Mouse (Mus musculus) kidney, postnatal 14 days (tissue): Measurements from ENCODE around the gene Atp9a.
A peak's percentile ranks its signal among the peaks of the same experiment; 100 is the strongest.

ENCODE experiments used
- DNase-seq: peaks from one replicate; pipeline ENCODE4 v3.0.0; 2022; ENCODE audit warnings: mixed read lengths

The Atp9a gene

DNA sequence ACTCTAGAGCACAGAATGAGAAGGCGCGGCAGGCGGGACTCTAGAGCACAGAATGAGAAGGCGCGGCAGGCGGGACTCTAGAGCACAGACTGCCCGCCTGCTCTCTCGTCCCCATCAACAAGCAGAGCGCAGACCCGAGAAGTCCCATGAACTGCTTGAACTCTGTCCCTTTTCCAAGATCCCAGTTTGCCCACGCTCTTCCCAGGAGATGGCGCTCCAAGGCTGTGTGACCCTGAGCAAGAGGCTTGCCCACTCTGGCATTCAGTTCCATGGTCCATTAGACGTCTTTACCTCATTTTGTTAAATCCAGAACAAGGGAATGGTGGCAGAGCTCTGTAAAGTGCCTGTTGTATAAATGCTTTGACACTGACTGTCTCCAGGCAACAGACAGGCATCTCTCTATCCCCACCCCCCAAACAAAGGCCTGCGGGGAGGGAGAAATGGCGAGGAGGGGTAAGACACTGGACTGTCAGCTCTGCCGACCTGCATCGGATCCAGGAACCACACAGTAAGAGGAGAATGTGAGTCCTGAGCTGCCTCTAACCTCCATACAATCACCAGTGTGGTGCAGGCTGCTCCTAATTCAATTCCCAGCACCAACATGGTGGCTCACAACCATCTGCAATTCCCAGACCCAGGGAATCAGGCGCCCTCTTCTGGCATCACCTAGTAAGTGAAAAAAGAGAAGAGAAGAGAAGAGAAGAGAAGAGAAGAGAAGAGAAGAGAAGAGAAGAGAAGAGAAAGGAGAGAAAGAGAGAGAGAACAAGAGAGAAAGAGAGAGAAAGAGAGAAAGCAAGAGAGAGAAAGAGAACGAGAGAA is 62.6 kb downstream of the Atp9a start:
- DNase-seq: no peak

DNA sequence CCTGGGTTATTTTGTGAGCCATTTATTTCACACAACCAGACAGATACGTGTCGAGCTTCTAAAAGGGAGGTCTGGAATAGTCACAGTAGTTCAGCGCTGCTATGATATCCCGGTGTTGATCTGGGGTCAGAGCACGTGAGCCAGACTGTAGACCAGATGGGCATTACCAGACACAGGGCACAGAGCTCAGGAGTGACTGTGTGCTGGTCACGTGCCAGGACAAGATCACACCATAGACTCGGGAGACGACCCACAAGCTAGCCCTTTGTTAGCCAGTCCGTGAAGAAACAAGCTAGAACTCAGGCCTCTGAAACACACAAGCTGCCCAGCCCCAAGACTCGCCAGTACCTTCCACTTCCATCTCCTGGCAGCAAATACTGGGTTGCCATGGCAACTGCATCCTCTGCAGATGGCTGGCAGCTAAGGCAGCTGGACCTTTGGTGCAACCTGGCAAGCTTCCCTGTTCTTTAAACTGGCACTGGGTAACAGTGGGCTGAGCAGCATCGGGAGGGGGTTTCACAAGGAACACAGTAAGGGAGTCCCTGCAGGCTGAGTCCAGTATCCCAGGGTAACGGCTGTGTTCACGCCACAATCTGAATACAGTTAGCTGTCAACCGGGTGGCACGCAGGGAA is 63.4 kb downstream of the Atp9a start:
- DNase-seq: no peak

DNA sequence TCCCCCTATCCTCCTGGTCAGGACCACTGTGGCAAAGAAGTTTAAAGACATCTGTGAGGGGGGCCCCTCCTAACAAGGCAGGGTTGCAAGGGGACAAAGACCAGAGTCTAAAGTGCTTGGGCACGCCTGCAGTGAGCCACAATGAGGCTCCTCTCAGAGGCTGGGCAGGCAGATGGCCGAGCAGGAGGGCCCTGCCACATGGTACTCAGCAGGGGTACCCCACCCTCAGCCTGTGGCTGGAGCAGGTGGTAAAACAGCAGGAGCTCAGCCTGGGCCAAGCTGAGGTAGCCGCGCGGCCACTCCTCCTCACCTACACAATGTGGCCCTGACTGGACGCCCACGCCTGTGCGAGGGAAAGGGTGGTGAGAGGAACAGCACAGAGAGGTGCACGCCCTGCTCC is 64.6 kb downstream of the Atp9a start:
- DNase-seq: no peak

GRCm38 (mm10) chr2:168671724-168672123 is 70.5 kb downstream of the Atp9a start:
- DNase-seq: no peak

DNA sequence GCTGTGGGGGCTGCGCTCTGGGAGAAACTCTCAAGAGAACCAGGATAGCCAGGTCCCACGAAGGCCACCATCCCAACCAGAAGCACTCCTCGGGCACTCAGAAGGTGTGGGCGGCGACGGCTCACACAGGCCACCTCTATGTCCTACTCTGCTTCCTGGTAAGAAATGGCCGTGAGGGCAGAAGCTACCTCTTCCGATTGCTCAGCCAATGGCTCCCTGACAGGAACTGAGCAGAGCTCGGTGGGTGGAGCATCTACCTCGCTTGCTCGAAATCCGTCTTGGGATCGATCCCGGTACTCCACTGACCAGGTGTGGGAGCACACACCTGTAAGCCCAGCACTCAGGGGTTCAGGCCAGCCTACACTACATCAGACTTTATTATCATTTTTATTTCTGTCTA is 72.0 kb downstream of the Atp9a start:
- no peak for DNase-seq

- DNase-seq: no peak
Measured at GRCm38 (mm10) chr2:168669762-168670161, 72.4 kb downstream of the Atp9a start.

DNA sequence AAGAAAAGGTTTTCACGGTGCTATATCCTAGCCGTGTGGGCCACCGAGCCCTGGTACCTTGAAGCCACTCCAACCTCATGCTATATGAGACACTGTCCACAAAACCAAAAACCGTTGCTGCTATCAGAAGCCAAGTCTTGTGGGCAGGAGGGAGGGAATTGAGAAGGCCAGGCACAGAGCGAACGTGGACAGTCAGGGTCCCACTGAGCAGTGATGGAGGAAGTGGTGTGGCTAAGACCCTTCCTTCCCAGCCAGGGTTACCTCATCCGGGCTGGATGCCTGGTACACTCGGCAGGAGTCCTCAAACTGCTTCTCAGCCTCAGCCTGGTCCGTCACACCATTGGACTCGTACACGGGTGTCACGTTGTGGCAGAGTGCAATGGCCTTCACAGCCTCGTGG is 74.5 kb downstream of the Atp9a start:
- no peak for DNase-seq

- DNase-seq: no peak
Measured at GRCm38 (mm10) chr2:168665680-168666079, 76.5 kb downstream of the Atp9a start.

DNA sequence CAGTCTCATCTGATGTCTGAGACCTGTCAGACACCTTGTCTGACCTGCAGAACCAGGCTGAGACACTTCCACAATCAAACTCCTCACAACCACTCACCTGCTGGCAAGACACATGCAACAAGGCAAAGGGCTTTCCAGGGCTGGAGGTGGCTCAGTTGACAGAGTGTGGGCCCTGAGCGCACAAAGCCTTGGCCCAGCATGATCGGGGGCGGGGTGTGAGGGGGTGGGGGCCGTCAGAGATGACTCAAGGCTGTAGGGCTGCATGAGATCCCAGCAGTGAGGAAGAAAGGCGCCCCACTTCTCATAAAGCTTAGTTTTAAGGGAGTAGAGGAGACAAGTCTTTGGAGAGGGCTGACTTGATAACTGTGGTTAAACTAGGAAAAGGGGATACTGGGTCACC is 78.5 kb downstream of the Atp9a start:
- no peak for DNase-seq

GRCm38 (mm10) chr2:168663216-168663615 is 79.0 kb downstream of the Atp9a start:
- DNase-seq: peak; percentile 34

DNA sequence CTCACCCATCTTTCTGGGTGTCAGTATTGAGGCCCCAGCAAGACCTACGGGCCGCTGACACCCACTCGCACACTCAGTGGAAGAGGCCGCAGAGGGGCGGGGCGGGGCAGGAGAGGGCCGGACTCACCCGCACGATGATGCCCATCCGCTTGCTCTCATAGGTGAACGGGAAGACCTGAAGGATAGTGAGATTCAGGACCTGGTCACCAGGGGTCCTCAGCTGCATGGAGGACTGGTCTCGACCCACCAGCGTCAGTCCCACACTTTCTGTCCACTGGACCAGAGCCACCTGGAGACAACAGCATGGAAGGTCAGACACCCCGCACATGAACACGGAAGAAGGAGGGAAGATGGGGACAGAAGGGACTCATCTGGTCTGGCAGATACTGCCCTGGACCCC is 80.4 kb downstream of the Atp9a start:
- DNase-seq: no peak

GRCm38 (mm10) chr2:168660344-168660743 is 81.9 kb downstream of the Atp9a start:
- no peak for DNase-seq

DNA sequence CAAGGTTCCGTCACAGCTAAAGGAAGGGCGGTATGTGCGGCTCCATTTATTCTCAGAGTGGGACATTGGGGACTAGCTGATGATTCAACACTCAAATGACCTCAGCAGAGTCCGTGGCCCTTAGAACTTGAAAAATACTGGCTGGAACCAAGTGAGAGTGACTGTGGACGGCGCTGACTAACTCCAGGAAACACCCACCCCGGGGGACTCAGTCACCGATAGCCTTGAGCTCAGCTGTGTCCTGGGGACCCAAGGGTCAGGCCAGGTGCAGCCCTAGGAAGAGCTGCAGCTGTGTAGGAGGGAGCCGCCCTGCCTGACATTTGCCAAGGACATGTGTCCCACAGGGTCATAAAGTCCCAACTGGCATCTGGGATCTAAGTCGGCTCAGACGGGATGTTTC is 83.7 kb downstream of the Atp9a start:
- DNase-seq: no peak

- DNase-seq: no peak
Measured at GRCm38 (mm10) chr2:168656569-168657308, 85.5 kb downstream of the Atp9a start.

DNA sequence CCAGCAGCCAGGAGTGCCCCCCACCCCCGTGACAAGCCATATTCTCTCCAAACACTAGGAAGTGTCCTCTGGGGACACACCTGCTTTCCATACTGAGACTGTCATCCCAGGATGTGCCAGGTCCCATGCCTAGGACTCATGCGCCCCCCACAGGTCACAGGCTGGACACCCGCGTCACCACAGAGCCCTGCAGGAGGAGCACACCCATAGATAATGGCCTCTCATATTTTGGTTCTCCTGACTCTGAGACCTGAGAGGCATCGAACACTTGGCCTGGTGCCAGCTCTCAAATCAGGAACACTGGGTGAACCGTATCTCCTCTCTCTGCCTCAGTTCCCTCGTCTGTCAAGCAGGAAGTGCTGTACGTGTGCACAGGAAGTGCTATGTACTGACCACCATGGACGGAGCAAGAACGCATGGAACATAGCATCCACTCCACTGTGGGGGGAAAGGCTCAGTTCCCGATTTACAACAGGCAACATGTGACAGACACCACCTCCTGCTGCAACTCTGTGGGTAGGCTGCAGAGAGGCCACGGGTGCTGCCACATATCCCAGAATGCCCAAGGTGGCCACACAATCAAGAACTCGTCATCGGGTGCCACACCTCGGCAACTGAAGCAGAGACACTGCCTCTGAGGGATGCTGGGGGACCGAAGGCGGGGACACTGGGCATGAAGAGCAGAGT is 87.1 kb downstream of the Atp9a start:
- DNase-seq: no peak

DNA sequence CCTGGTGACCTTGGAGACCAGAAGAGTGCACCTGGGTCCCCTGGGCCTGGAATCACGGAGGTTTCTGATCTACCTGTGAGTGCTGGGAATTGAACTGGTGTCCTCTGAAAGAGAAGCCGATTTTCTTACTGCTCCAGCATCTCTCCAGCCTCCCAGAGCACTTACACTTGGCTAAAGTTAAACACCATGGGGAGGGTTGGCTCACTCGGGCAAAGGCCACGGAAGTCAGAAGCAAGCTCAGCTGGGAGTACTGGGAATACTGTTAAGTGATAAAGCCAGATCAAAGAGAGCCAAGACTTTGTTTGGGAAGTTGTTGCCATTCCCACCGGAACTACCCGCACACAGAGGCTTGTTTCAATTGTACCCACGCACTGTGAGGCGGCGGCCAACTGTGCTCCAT is 87.7 kb downstream of the Atp9a start:
- DNase-seq: no peak

DNA sequence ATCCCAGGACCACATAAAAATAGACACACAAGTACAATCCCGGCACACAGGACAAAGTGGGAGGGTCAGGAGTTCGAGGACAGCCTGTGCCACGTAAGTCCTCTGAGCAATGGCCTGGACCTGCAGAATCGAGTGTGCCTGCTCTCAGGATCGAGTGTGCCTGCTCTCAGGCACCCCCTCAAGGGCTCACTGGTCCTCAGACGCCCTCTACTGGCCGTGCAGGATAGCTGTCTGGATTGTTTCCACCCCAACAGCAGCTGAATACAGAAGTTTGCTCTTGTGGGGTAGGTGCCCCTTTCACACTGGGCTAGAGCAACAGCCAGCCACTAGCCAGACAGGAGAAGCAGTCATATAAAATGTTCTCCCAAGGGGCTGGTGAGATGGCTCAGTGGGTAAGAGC is 90.5 kb downstream of the Atp9a start:
- DNase-seq: no peak

DNA sequence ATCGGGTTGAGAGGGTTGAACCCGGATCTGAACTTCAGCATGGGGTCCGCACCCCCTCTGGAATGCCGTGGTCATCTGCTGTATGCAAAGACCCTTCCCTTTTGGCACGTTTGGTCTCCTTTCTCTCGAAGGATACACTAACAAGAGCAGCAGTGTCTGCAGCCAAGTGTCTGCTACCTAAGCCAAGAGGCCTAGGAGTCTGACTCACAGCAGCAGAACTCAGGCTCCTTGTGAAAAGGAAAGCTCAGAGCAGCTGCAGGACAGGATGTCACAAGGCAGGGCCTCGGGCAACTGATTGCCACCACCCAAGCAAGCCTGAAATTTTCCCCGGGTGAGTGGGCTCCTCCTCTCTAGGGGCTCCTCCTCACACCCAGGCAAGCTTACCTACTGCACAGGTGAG is 94.0 kb downstream of the Atp9a start:
- DNase-seq: no peak

GRCm38 (mm10) chr2:168644855-168645254 is 97.4 kb downstream of the Atp9a start:
- no peak for DNase-seq

- DNase-seq: no peak
Measured at GRCm38 (mm10) chr2:168643524-168644177, 98.6 kb downstream of the Atp9a start.

- DNase-seq: no peak
Measured at GRCm38 (mm10) chr2:168642187-168642586, 100.0 kb downstream of the Atp9a start.

DNA sequence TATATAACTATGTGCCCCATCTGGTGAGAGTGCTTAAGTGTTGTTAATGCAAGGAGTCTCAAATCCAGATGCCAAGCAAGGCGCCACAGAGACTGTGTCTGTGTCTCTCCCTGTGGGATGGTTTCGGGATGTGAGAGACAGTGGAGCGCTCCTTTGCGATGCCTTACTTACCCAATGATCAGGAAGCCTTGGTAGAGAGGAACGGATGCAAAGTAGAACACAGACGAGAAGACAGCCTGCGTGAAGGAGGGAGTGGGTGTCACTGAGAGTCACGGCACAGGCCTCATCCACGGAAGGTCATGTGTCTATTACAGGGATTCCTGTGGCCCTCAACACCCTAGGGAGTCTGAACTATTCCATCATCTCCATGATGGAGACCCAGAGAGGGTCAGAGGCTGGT is 101.7 kb downstream of the Atp9a start:
- DNase-seq: no peak

GRCm38 (mm10) chr2:168634881-168635280 is 107.3 kb downstream of the Atp9a start:
- DNase-seq: no peak
